Mouse (Mus musculus) heart, postnatal 4 days (tissue): Measurements from ENCODE around the gene Zfp784. TPM values are rescaled to one million over a fixed set of nuclear protein-coding genes. Genes with fewer than 3 reads are reported as not detected.
A peak's percentile ranks its signal among the peaks of the same experiment; 100 is the strongest.
"Not testable (repeated sequence)": the region's sequence is repeated elsewhere in the genome, so short reads cannot be mapped to it uniquely, and the experiment has no call there.

Source experiments
- DNase-seq: peaks from one replicate; pipeline ENCODE4 v3.0.0; 2021
- total RNA-seq, 2 experiments: library from RNA; stranded (reverse); gene quantifications; 2 replicates each; pipeline ENCODE4 v1.2.3; 2021

Gene Zfp784
- 1 to 10 TPM; 5.4 to 6.0 TPM for total RNA-seq

- DNase-seq = peak; percentile 95
Observed at GRCm38 (mm10) chr7:5038109-5038732, at the start of gene Zfp784. Gene Zfp784 (minus strand): TSS chr7:5038446.

- DNase-seq = no peak
Observed at GRCm38 (mm10) chr7:5087886-5088285, 49.6 kb upstream of the Zfp784 start.

GRCm38 (mm10) chr7:5086921-5087440 lies 48.7 kb upstream of the Zfp784 start:
- DNase-seq = no peak

GRCm38 (mm10) chr7:5085512-5085911 lies 47.3 kb upstream of the Zfp784 start:
- DNase-seq = no peak

GRCm38 (mm10) chr7:5083325-5084105 lies 45.3 kb upstream of the Zfp784 start:
- no peak for DNase-seq

GRCm38 (mm10) chr7:5081939-5082338 lies 43.7 kb upstream of the Zfp784 start:
- no peak for DNase-seq

GRCm38 (mm10) chr7:5081241-5081640 lies 43.0 kb upstream of the Zfp784 start:
- no peak for DNase-seq

- DNase-seq = no peak
Observed at GRCm38 (mm10) chr7:5080815-5081214, 42.6 kb upstream of the Zfp784 start.

GRCm38 (mm10) chr7:5080010-5080751 lies 41.9 kb upstream of the Zfp784 start, which contains the start of gene Epn1:
Gene Epn1 (plus strand): TSS chr7:5080235.
- DNase-seq = peak; percentile 98

- DNase-seq = not testable (repeated sequence)
Observed at GRCm38 (mm10) chr7:5079365-5080009, 41.2 kb upstream of the Zfp784 start.

- no peak for DNase-seq
Observed at GRCm38 (mm10) chr7:5076931-5077330, 38.7 kb upstream of the Zfp784 start.

- DNase-seq = no peak
Observed at GRCm38 (mm10) chr7:5074984-5075383, 36.7 kb upstream of the Zfp784 start.

GRCm38 (mm10) chr7:5073586-5073985 lies 35.3 kb upstream of the Zfp784 start:
- DNase-seq = no peak

- no peak for DNase-seq
Observed at GRCm38 (mm10) chr7:5064886-5065285, 26.6 kb upstream of the Zfp784 start.

- peak; percentile 73 for DNase-seq
Observed at GRCm38 (mm10) chr7:5062360-5063001, 24.2 kb upstream of the Zfp784 start.

GRCm38 (mm10) chr7:5061774-5062359 lies 23.6 kb upstream of the Zfp784 start, which contains the start of gene U2af2:
Gene U2af2 (plus strand): TSS chr7:5062143.
- DNase-seq = peak; percentile 96

GRCm38 (mm10) chr7:5060944-5061773 lies 22.9 kb upstream of the Zfp784 start:
- DNase-seq = peak; percentile 99

GRCm38 (mm10) chr7:5060239-5060731 lies 22.0 kb upstream of the Zfp784 start:
- peak; percentile 83 for DNase-seq

GRCm38 (mm10) chr7:5059421-5059820 lies 21.2 kb upstream of the Zfp784 start:
- DNase-seq = no peak

- DNase-seq = no peak
Observed at GRCm38 (mm10) chr7:5058631-5059030, 20.4 kb upstream of the Zfp784 start.
